Comparison of ENCODE assay signal across 17 mouse cellular contexts in the genomic region with DNA sequence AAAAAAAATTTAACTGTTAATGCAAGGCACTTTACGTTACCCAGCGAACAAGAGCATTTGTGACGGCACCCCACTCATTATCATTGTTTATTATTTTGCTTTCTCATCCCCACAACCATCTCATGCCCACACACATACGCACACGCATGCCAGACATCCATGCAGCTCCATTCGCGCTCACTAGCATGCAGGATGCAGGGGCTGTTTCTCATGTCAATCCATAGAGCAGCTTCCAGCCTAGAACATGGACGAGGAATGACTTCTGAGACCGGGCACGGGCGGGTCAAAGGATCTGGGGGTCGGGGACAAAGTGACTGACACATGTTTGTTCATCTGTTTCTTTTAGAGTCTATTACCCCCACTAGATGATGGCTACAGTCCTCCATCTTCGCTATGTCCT. TPM values are rescaled to one million over a fixed set of nuclear protein-coding genes. Genes with fewer than 3 reads are reported as not detected.
"Had no signal": no experiment of that assay in that cellular context is flagged by ENCODE, and none has a peak within 500 bp of the region (broad histone marks: within the 10 kb centered on the region; RNA-seq: fewer than 3 reads in every experiment).

No protein-coding gene starts in this region.

- H3K9ac ChIP-seq: liver, embryonic 13.5 days; midbrain, embryonic 12.5 days; midbrain, embryonic 15.5 days; stomach, embryonic 15.5 days had no signal

- H3K36me3 ChIP-seq: midbrain, embryonic 15.5 days; stomach, embryonic 15.5 days had no signal

- H3K27ac ChIP-seq: limb, embryonic 13.5 days; liver, embryonic 13.5 days; macrophage; midbrain, embryonic 12.5 days; midbrain, embryonic 15.5 days; neural tube, embryonic 13.5 days; stomach, embryonic 15.5 days had no signal

- H3K27me3 ChIP-seq: limb, embryonic 13.5 days; liver, embryonic 13.5 days; midbrain, embryonic 12.5 days; midbrain, embryonic 15.5 days; neural tube, embryonic 13.5 days; stomach, embryonic 15.5 days had no signal

- ATAC-seq: midbrain, embryonic 15.5 days had no signal

- H3K9me3 ChIP-seq: limb, embryonic 13.5 days; liver, embryonic 13.5 days; midbrain, embryonic 12.5 days; midbrain, embryonic 15.5 days; neural tube, embryonic 13.5 days; stomach, embryonic 15.5 days had no signal

- DNase-seq: kidney, postnatal 14 days; kidney, postnatal 4 days; left cerebral cortex, postnatal 4 days; liver, embryonic 13.5 days; lung, adult 2 months; lung, postnatal 14 days; retina, postnatal 1 day; right cerebral cortex, postnatal 25 days; spleen, adult 18-20 months; thymus, postnatal 25 days had no signal

- H3K4me3 ChIP-seq: liver, embryonic 13.5 days; midbrain, embryonic 12.5 days; midbrain, embryonic 15.5 days; neural tube, embryonic 13.5 days; stomach, embryonic 15.5 days had no signal

- H3K4me2 ChIP-seq: liver, embryonic 13.5 days; midbrain, embryonic 12.5 days; midbrain, embryonic 15.5 days; neural tube, embryonic 13.5 days; stomach, embryonic 15.5 days had no signal

RNA-seq across cellular contexts. Expression of a gene that starts 9.2 kb away (rescaled TPM):
- total RNA-seq: liver, adult 2 months had no signal
- polyA plus RNA-seq: lung, adult 2 months had no signal
